Mouse (Mus musculus) adrenal gland, postnatal 4 days (tissue): ENCODE results near the gene Olfr323. TPM values are rescaled to one million over a fixed set of nuclear protein-coding genes. Genes with fewer than 3 reads are reported as not detected.

Source experiments
- DNase-seq, 2 experiments: peaks; one replicate each; pipeline ENCODE4 v3.0.0; 2021 to 2022; ENCODE audit warnings: low spot score in 2 of 2, mixed read lengths in 2 of 2
- long read RNA-seq, 2 experiments: library from polyadenylated mRNA; stranded (forward); transcript quantifications; one replicate each; pipeline ENCODE4 v2.0.0; 2021
- total RNA-seq, 2 experiments: library from RNA; stranded (reverse); gene quantifications; 2 replicates each; pipeline ENCODE4 v1.2.3; 2021

The Olfr323 gene
- total RNA-seq: not detected
- long read RNA-seq, experiment 1: 0 reads
- long read RNA-seq, experiment 2: 0 reads

GRCm38 (mm10) chr11:58630401-58630800, at the start of gene Olfr323:
Gene Olfr323 (minus strand): TSS chr11:58630501.
- DNase-seq: no peak

- DNase-seq: no peak
Observed at GRCm38 (mm10) chr11:58671825-58672224, 41.5 kb upstream of the Olfr323 start.

GRCm38 (mm10) chr11:58669252-58669651, 39.0 kb upstream of the Olfr323 start:
- DNase-seq: no peak

- no peak for DNase-seq
Observed at GRCm38 (mm10) chr11:58658596-58658995, 28.3 kb upstream of the Olfr323 start, which contains the start of gene Olfr322. Gene Olfr322 (plus strand): TSS chr11:58658782.

GRCm38 (mm10) chr11:58655151-58655550, 24.9 kb upstream of the Olfr323 start:
- DNase-seq: no peak

GRCm38 (mm10) chr11:58643350-58643749, 13.0 kb upstream of the Olfr323 start:
- no peak for DNase-seq

GRCm38 (mm10) chr11:58641638-58642358, 11.5 kb upstream of the Olfr323 start:
- DNase-seq: no peak

- no peak for DNase-seq
Observed at GRCm38 (mm10) chr11:58641057-58641456, 10.8 kb upstream of the Olfr323 start.

- DNase-seq: no peak
Observed at GRCm38 (mm10) chr11:58640272-58640867, 10.1 kb upstream of the Olfr323 start, which contains the start of gene Trim58. Gene Trim58 (plus strand): TSS chr11:58640465.

- DNase-seq: no peak
Observed at GRCm38 (mm10) chr11:58638176-58638701, 7.9 kb upstream of the Olfr323 start.

GRCm38 (mm10) chr11:58636376-58636977, 6.2 kb upstream of the Olfr323 start:
- DNase-seq: no peak

GRCm38 (mm10) chr11:58634878-58635277, 4.6 kb upstream of the Olfr323 start:
- no peak for DNase-seq

GRCm38 (mm10) chr11:58626146-58626545, 4.2 kb downstream of the Olfr323 start:
- no peak for DNase-seq

GRCm38 (mm10) chr11:58618793-58619192, 11.5 kb downstream of the Olfr323 start:
- no peak for DNase-seq

- DNase-seq: no peak
Observed at GRCm38 (mm10) chr11:58618369-58618768, 11.9 kb downstream of the Olfr323 start.

- no peak for DNase-seq
Observed at GRCm38 (mm10) chr11:58615975-58616374, 14.3 kb downstream of the Olfr323 start, which contains the start of gene 2210407C18Rik. Gene 2210407C18Rik (minus strand): TSS chr11:58616075.

GRCm38 (mm10) chr11:58614526-58614925, 15.8 kb downstream of the Olfr323 start:
- DNase-seq: no peak

GRCm38 (mm10) chr11:58613359-58613758, 16.9 kb downstream of the Olfr323 start:
- DNase-seq: no peak

GRCm38 (mm10) chr11:58607030-58607429, 23.3 kb downstream of the Olfr323 start:
- DNase-seq: no peak

GRCm38 (mm10) chr11:58606177-58606919, 24.0 kb downstream of the Olfr323 start:
- DNase-seq: no peak

GRCm38 (mm10) chr11:58605228-58605627, 25.1 kb downstream of the Olfr323 start:
- DNase-seq: no peak
